Mouse (Mus musculus): ENCODE data around the gene Rb1. TPM values are rescaled to one million over a fixed set of nuclear protein-coding genes. Genes with fewer than 3 reads are reported as not detected.

The Rb1 gene
- polyA plus RNA-seq, 1 experiment from 2014 or later: 37.3 TPM

GRCm38 (mm10) chr14:73162192-73162800, 163.3 kb downstream of the Rb1 start:
- Histone ChIP-seq H3K36me3 (ENCODE audit: control insufficient read depth, insufficient read depth, low read length) (peaks cover 3% of the 10 kb centered on the region; the same call in 1 of the 2 replicates), H3K4me1 (replicated peaks; ENCODE audit: control insufficient read depth, insufficient read depth, low read length) (no peaks in the 10 kb centered on the region), H3K27me3 (ENCODE audit: control insufficient read depth, insufficient read depth, low read length) (no peaks in the 10 kb centered on the region), H3K27ac (ENCODE audit: low read depth, low read length) (no peak overlapping the region), H3K4me3 (ENCODE audit: low read depth, low read length) (no peak overlapping the region), H3K9me3 (ENCODE audit: control insufficient read depth, low read length) (no peaks in the 10 kb centered on the region), H3K4me2 (ENCODE audit: low read depth, low read length, severe bottlenecking) (no peak overlapping the region), H3K9ac (ENCODE audit: low read length) (no peak overlapping the region)
- DNase-seq (ENCODE audit: low spot score): no peak
- WGBS: 94% methylated on average over 13 of the region's 13 CpGs
- no peak for ATAC-seq (replicated peaks; ENCODE audit: low FRiP score)

- no peak overlapping the region for H3K4me3 ChIP-seq (ENCODE audit: low read depth, low read length)
- H3K9me3 ChIP-seq (ENCODE audit: control insufficient read depth, low read length): no peaks in the 10 kb centered on the region
- no peak overlapping the region for H3K27ac ChIP-seq (ENCODE audit: low read depth, low read length)
- H3K4me2 ChIP-seq (ENCODE audit: low read depth, low read length, severe bottlenecking): no peak overlapping the region
- ATAC-seq (replicated peaks; ENCODE audit: low FRiP score): no peak
- no peak overlapping the region for H3K9ac ChIP-seq (ENCODE audit: low read length)
- H3K4me1 ChIP-seq (replicated peaks; ENCODE audit: control insufficient read depth, insufficient read depth, low read length): no peaks in the 10 kb centered on the region
- H3K36me3 ChIP-seq (ENCODE audit: control insufficient read depth, insufficient read depth, low read length): peaks cover 3% of the 10 kb centered on the region; the same call in 1 of the 2 replicates
- no peaks in the 10 kb centered on the region for H3K27me3 ChIP-seq (ENCODE audit: control insufficient read depth, insufficient read depth, low read length)
- no peak for DNase-seq (ENCODE audit: low spot score)
- WGBS: 92% methylated on average over 4 of the region's 5 CpGs
These were observed 164.3 kb downstream of the Rb1 start for GRCm38 (mm10) chr14:73161303-73161702.

- H3K4me2 ChIP-seq (ENCODE audit: low read depth, low read length, severe bottlenecking): no peak overlapping the region
- ATAC-seq (replicated peaks; ENCODE audit: low FRiP score): no peak
- no peaks in the 10 kb centered on the region for H3K9me3 ChIP-seq (ENCODE audit: control insufficient read depth, low read length)
- 92% methylated on average over 3 of the region's 3 CpGs for WGBS
- peaks cover 9% of the 10 kb centered on the region; the same call in 1 of the 2 replicates for H3K4me1 ChIP-seq (replicated peaks; ENCODE audit: control insufficient read depth, insufficient read depth, low read length)
- DNase-seq (ENCODE audit: low spot score): no peak
- H3K4me3 ChIP-seq (ENCODE audit: low read depth, low read length): no peak overlapping the region
- no peaks in the 10 kb centered on the region for H3K27me3 ChIP-seq (ENCODE audit: control insufficient read depth, insufficient read depth, low read length)
- no peak overlapping the region for H3K27ac ChIP-seq (ENCODE audit: low read depth, low read length)
- H3K36me3 ChIP-seq (ENCODE audit: control insufficient read depth, insufficient read depth, low read length): no peaks in the 10 kb centered on the region; the same call in 1 of the 2 replicates
- no peak overlapping the region for H3K9ac ChIP-seq (ENCODE audit: low read length)
These were observed 177.5 kb downstream of the Rb1 start for GRCm38 (mm10) chr14:73148125-73148524.

- H3K4me2 ChIP-seq (ENCODE audit: low read depth, low read length, severe bottlenecking): no peak overlapping the region
- no peak for DNase-seq (ENCODE audit: low spot score)
- H3K36me3 ChIP-seq (ENCODE audit: control insufficient read depth, insufficient read depth, low read length): no peaks in the 10 kb centered on the region; the same call in 1 of the 2 replicates
- H3K4me3 ChIP-seq (ENCODE audit: low read depth, low read length): no peak overlapping the region
- H3K27ac ChIP-seq (ENCODE audit: low read depth, low read length): no peak overlapping the region
- peaks cover 12% of the 10 kb centered on the region; the same call in 1 of the 2 replicates for H3K4me1 ChIP-seq (replicated peaks; ENCODE audit: control insufficient read depth, insufficient read depth, low read length)
- no peaks in the 10 kb centered on the region for H3K27me3 ChIP-seq (ENCODE audit: control insufficient read depth, insufficient read depth, low read length)
- 58% methylated on average over 3 of the region's 3 CpGs for WGBS
- H3K9me3 ChIP-seq (ENCODE audit: control insufficient read depth, low read length): no peaks in the 10 kb centered on the region
- no peak overlapping the region for H3K9ac ChIP-seq (ENCODE audit: low read length)
- no peak for ATAC-seq (replicated peaks; ENCODE audit: low FRiP score)
These were observed 178.9 kb downstream of the Rb1 start for GRCm38 (mm10) chr14:73146721-73147120.

- Histone ChIP-seq H3K9ac (ENCODE audit: low read length) (no peak overlapping the region), H3K36me3 (ENCODE audit: control insufficient read depth, insufficient read depth, low read length) (no peaks in the 10 kb centered on the region; the same call in 1 of the 2 replicates), H3K27ac (ENCODE audit: low read depth, low read length) (no peak overlapping the region), H3K4me1 (replicated peaks; ENCODE audit: control insufficient read depth, insufficient read depth, low read length) (peaks cover 12% of the 10 kb centered on the region; the same call in 1 of the 2 replicates), H3K9me3 (ENCODE audit: control insufficient read depth, low read length) (no peaks in the 10 kb centered on the region), H3K27me3 (ENCODE audit: control insufficient read depth, insufficient read depth, low read length) (no peaks in the 10 kb centered on the region), H3K4me3 (ENCODE audit: low read depth, low read length) (no peak overlapping the region), H3K4me2 (ENCODE audit: low read depth, low read length, severe bottlenecking) (no peak overlapping the region)
- DNase-seq (ENCODE audit: low spot score) (no peak), ATAC-seq (replicated peaks; ENCODE audit: low FRiP score) (no peak)
- 91% methylated on average over 4 of the region's 4 CpGs for WGBS
These were observed 180.1 kb downstream of the Rb1 start for GRCm38 (mm10) chr14:73145531-73145930.

- peak overlapping the region; percentile 99 for H3K9ac ChIP-seq (ENCODE audit: low read length)
- peak overlapping the region; percentile 73 for H3K4me3 ChIP-seq (ENCODE audit: low read depth, low read length)
- H3K9me3 ChIP-seq (ENCODE audit: control insufficient read depth, low read length): no peaks in the 10 kb centered on the region
- H3K4me2 ChIP-seq (ENCODE audit: low read depth, low read length, severe bottlenecking): peak overlapping the region; percentile 89
- H3K36me3 ChIP-seq (ENCODE audit: control insufficient read depth, insufficient read depth, low read length): no peaks in the 10 kb centered on the region; the same call in 1 of the 2 replicates
- no peak for DNase-seq (ENCODE audit: low spot score)
- ATAC-seq (replicated peaks; ENCODE audit: low FRiP score): peak; percentile 26
- H3K27me3 ChIP-seq (ENCODE audit: control insufficient read depth, insufficient read depth, low read length): no peaks in the 10 kb centered on the region
- 37% methylated on average over 25 of the region's 25 CpGs for WGBS
- H3K27ac ChIP-seq (ENCODE audit: low read depth, low read length): peak overlapping the region; percentile 99
- H3K4me1 ChIP-seq (replicated peaks; ENCODE audit: control insufficient read depth, insufficient read depth, low read length): peaks cover 12% of the 10 kb centered on the region; the same call in 1 of the 2 replicates
These were observed 181.8 kb downstream of the Rb1 start for GRCm38 (mm10) chr14:73143710-73144420.

- Histone ChIP-seq H3K27ac (ENCODE audit: low read depth, low read length) (peak overlapping the region; percentile 99), H3K9ac (ENCODE audit: low read length) (peak overlapping the region; percentile 99), H3K9me3 (ENCODE audit: control insufficient read depth, low read length) (no peaks in the 10 kb centered on the region), H3K4me2 (ENCODE audit: low read depth, low read length, severe bottlenecking) (peak overlapping the region; percentile 89), H3K36me3 (ENCODE audit: control insufficient read depth, insufficient read depth, low read length) (no peaks in the 10 kb centered on the region; the same call in 1 of the 2 replicates), H3K4me3 (ENCODE audit: low read depth, low read length) (peak overlapping the region; percentile 73), H3K27me3 (ENCODE audit: control insufficient read depth, insufficient read depth, low read length) (no peaks in the 10 kb centered on the region), H3K4me1 (replicated peaks; ENCODE audit: control insufficient read depth, insufficient read depth, low read length) (peaks cover 12% of the 10 kb centered on the region; the same call in 1 of the 2 replicates)
- 1% methylated on average over 65 of the region's 88 CpGs for WGBS
- ATAC-seq (replicated peaks; ENCODE audit: low FRiP score) (peak; percentile 93), DNase-seq (ENCODE audit: low spot score) (peak; percentile 92)
These were observed 182.5 kb downstream of the Rb1 start for GRCm38 (mm10) chr14:73142896-73143709.

- H3K4me3 ChIP-seq (ENCODE audit: low read depth, low read length): peak overlapping the region; percentile 73
- H3K27ac ChIP-seq (ENCODE audit: low read depth, low read length): peak overlapping the region; percentile 99
- ATAC-seq (replicated peaks; ENCODE audit: low FRiP score): peak; percentile 28; the same call in 1 of the 2 replicates
- peak overlapping the region; percentile 89 for H3K4me2 ChIP-seq (ENCODE audit: low read depth, low read length, severe bottlenecking)
- H3K9ac ChIP-seq (ENCODE audit: low read length): peak overlapping the region; percentile 99
- H3K9me3 ChIP-seq (ENCODE audit: control insufficient read depth, low read length): no peaks in the 10 kb centered on the region
- under 1% methylated on average over 11 of the region's 11 CpGs for WGBS
- H3K27me3 ChIP-seq (ENCODE audit: control insufficient read depth, insufficient read depth, low read length): no peaks in the 10 kb centered on the region
- no peak for DNase-seq (ENCODE audit: low spot score)
- H3K36me3 ChIP-seq (ENCODE audit: control insufficient read depth, insufficient read depth, low read length): no peaks in the 10 kb centered on the region; the same call in 1 of the 2 replicates
- peaks cover 12% of the 10 kb centered on the region; the same call in 1 of the 2 replicates for H3K4me1 ChIP-seq (replicated peaks; ENCODE audit: control insufficient read depth, insufficient read depth, low read length)
These were observed 183.2 kb downstream of the Rb1 start for GRCm38 (mm10) chr14:73142421-73142895.

All from forebrain, embryonic 11.5 days (tissue).